Mouse (Mus musculus) hindbrain, embryonic 11.5 days (tissue): ENCODE measurements around the gene Med9. TPM values are rescaled to one million over a fixed set of nuclear protein-coding genes. Genes with fewer than 3 reads are reported as not detected.
"Not testable (repeated sequence)": the region's sequence is repeated elsewhere in the genome, so short reads cannot be mapped to it uniquely, and the experiment has no call there.

Source experiments
- ATAC-seq: fragments of 200-750 bp; cut with Nextera tagmentation; 2 replicates; pipeline ENCODE4 v1.8.0; 2017; ENCODE audit warnings: mild to moderate bottlenecking, moderate TSS enrichment, moderate library complexity; ENCODE audit not compliant: low FRiP score
- DNase-seq: peaks from one replicate; pipeline ENCODE4 v3.0.0-alpha.2; 2015; ENCODE audit warnings: low spot score
- H3K27ac ChIP-seq: fragments of 300-500 bp; sonication (generic); 2 replicates; pipeline ENCODE4 v1.5.1; 2014; ENCODE audit warnings: mild to moderate bottlenecking, low read depth, low read length
- H3K27me3 ChIP-seq: fragments of 300-500 bp; sonication (generic); 2 replicates; pipeline ENCODE4 v1.6.1; 2014; ENCODE audit warnings: mild to moderate bottlenecking, low read length, moderate library complexity, mixed read lengths; ENCODE audit not compliant: control insufficient read depth, insufficient read depth
- H3K36me3 ChIP-seq: fragments of 300-500 bp; sonication (generic); 2 replicates; pipeline ENCODE4 v1.6.1; 2014; ENCODE audit warnings: mild to moderate bottlenecking, low read length, moderate library complexity, mixed read lengths; ENCODE audit not compliant: control insufficient read depth, insufficient read depth
- H3K4me1 ChIP-seq: fragments of 300-500 bp; sonication (generic); replicated peaks from 2 replicates; pipeline ENCODE4 v1.6.1; 2014; ENCODE audit warnings: low read length, mixed read lengths; ENCODE audit not compliant: control insufficient read depth, insufficient read depth
- H3K4me2 ChIP-seq: fragments of 300-500 bp; sonication (generic); replicated peaks from 2 replicates; pipeline ENCODE4 v1.6.1; 2014; ENCODE audit warnings: mild to moderate bottlenecking, low read depth, low read length
- H3K4me3 ChIP-seq: fragments of 300-500 bp; sonication (generic); 2 replicates; pipeline ENCODE4 v1.5.1; 2014; ENCODE audit warnings: low read depth, low read length
- H3K9ac ChIP-seq: fragments of 300-500 bp; sonication (generic); 2 replicates; pipeline ENCODE4 v1.6.1; 2014; ENCODE audit warnings: low read depth, low read length
- H3K9me3 ChIP-seq: fragments of 300-500 bp; sonication (generic); 2 replicates; pipeline ENCODE4 v1.6.1; 2016; ENCODE audit warnings: low read length; ENCODE audit not compliant: control insufficient read depth
- WGBS: fragments of 180-500 bp; shearing (Covaris S2); extraction: QIAGEN DNeasy Blood & Tissue Kit; methylation state at CpG from one replicate; pipeline ENCODE4 v1.1.7; 2014; 5-methylcytosine and 5-hydroxymethylcytosine counted together
- polyA plus RNA-seq: library from polyadenylated mRNA; unstranded; fragments of >200 nt; fragmentation: Nextera tagmentation; extraction: Ambion mirVana; gene quantifications from 2 replicates; pipeline ENCODE4 v1.2.1, GENCODE M21; 2014

Med9 gene
- polyA plus RNA-seq, 1 experiment from 2014 or later: 40.1 TPM

GRCm38 (mm10) chr11:59937615-59938014 lies 10.4 kb upstream of the Med9 start:
- DNase-seq (no peak), ATAC-seq (no peak)
- Histone ChIP-seq H3K4me1 (no peaks in the 10 kb centered on the region), H3K27ac (no peak overlapping the region), H3K4me2 (no peak overlapping the region), H3K9me3 (no peaks in the 10 kb centered on the region), H3K4me3 (no peak overlapping the region), H3K36me3 (no peaks in the 10 kb centered on the region), H3K9ac (no peak overlapping the region), H3K27me3 (no peaks in the 10 kb centered on the region)
- 47% methylated on average over 2 of the region's 2 CpGs for WGBS

GRCm38 (mm10) chr11:59939821-59940220 lies 8.2 kb upstream of the Med9 start:
- ATAC-seq (no peak), DNase-seq (no peak)
- Histone ChIP-seq H3K27me3 (no peaks in the 10 kb centered on the region), H3K4me2 (no peak overlapping the region), H3K36me3 (no peaks in the 10 kb centered on the region), H3K9ac (no peak overlapping the region), H3K27ac (no peak overlapping the region), H3K9me3 (no peaks in the 10 kb centered on the region), H3K4me3 (no peak overlapping the region), H3K4me1 (no peaks in the 10 kb centered on the region)
- WGBS: 84% methylated on average over 1 of the region's 1 CpGs

- Histone ChIP-seq H3K9me3 (no peaks in the 10 kb centered on the region), H3K27me3 (no peaks in the 10 kb centered on the region), H3K4me1 (no peaks in the 10 kb centered on the region), H3K9ac (no peak overlapping the region), H3K4me3 (no peak overlapping the region), H3K4me2 (no peak overlapping the region), H3K36me3 (no peaks in the 10 kb centered on the region), H3K27ac (no peak overlapping the region)
- DNase-seq: no peak
- 66% methylated on average over 3 of the region's 3 CpGs for WGBS
- ATAC-seq: no peak
Measured at GRCm38 (mm10) chr11:59940645-59941044, 7.4 kb upstream of the Med9 start.

GRCm38 (mm10) chr11:59941391-59941790 lies 6.6 kb upstream of the Med9 start:
- WGBS: 41% methylated on average over 3 of the region's 3 CpGs
- H3K27ac ChIP-seq: no peak overlapping the region
- H3K36me3 ChIP-seq: no peaks in the 10 kb centered on the region
- H3K27me3 ChIP-seq: no peaks in the 10 kb centered on the region
- H3K4me2 ChIP-seq: no peak overlapping the region
- H3K9me3 ChIP-seq: no peaks in the 10 kb centered on the region
- no peak overlapping the region for H3K4me3 ChIP-seq
- ATAC-seq (no peak), DNase-seq (no peak)
- H3K4me1 ChIP-seq: no peaks in the 10 kb centered on the region
- H3K9ac ChIP-seq: no peak overlapping the region

- WGBS: 96% methylated on average over 8 of the region's 10 CpGs
- H3K4me1 ChIP-seq, H3K27me3 ChIP-seq, H3K27ac ChIP-seq, ATAC-seq, H3K4me3 ChIP-seq, H3K4me2 ChIP-seq, H3K9ac ChIP-seq, H3K36me3 ChIP-seq, H3K9me3 ChIP-seq, DNase-seq: not testable (repeated sequence)
Measured at GRCm38 (mm10) chr11:59944855-59945254, 3.2 kb upstream of the Med9 start.

GRCm38 (mm10) chr11:59948401-59948767 lies 378 bp downstream of the Med9 start:
- DNase-seq (no peak), ATAC-seq (peak; percentile 49)
- H3K9ac ChIP-seq: peak overlapping the region; percentile 99
- no peaks in the 10 kb centered on the region for H3K9me3 ChIP-seq
- no peaks in the 10 kb centered on the region for H3K27me3 ChIP-seq
- peak overlapping the region; percentile 94 for H3K4me3 ChIP-seq
- H3K36me3 ChIP-seq: no peaks in the 10 kb centered on the region
- peak overlapping the region; percentile 67 for H3K4me2 ChIP-seq
- H3K27ac ChIP-seq: peak overlapping the region; percentile 72
- 2% methylated on average over 16 of the region's 16 CpGs for WGBS
- H3K4me1 ChIP-seq: peaks cover 6% of the 10 kb centered on the region

- 90% methylated on average over 14 of the region's 14 CpGs for WGBS
- Histone ChIP-seq H3K27ac (no peak overlapping the region), H3K36me3 (no peaks in the 10 kb centered on the region), H3K9ac (no peak overlapping the region), H3K9me3 (no peaks in the 10 kb centered on the region), H3K4me1 (peaks cover 2% of the 10 kb centered on the region; the same call in 1 of the 2 replicates), H3K27me3 (no peaks in the 10 kb centered on the region), H3K4me2 (no peak overlapping the region), H3K4me3 (no peak overlapping the region)
- ATAC-seq (no peak), DNase-seq (no peak)
Measured at GRCm38 (mm10) chr11:59952892-59953291, 4.9 kb downstream of the Med9 start.

GRCm38 (mm10) chr11:59956749-59957148 lies 8.7 kb downstream of the Med9 start:
- H3K9ac ChIP-seq: no peak overlapping the region
- H3K4me2 ChIP-seq: no peak overlapping the region
- no peak overlapping the region for H3K4me3 ChIP-seq
- ATAC-seq: no peak
- no peak for DNase-seq
- no peaks in the 10 kb centered on the region for H3K36me3 ChIP-seq
- H3K27ac ChIP-seq: no peak overlapping the region
- H3K9me3 ChIP-seq: no peaks in the 10 kb centered on the region
- WGBS: 76% methylated on average over 6 of the region's 6 CpGs
- H3K27me3 ChIP-seq: no peaks in the 10 kb centered on the region
- H3K4me1 ChIP-seq: no peaks in the 10 kb centered on the region

- H3K4me1 ChIP-seq: peaks cover 8% of the 10 kb centered on the region; the same call in 1 of the 2 replicates
- ATAC-seq (no peak), DNase-seq (no peak)
- no peak overlapping the region for H3K4me3 ChIP-seq
- no peaks in the 10 kb centered on the region for H3K9me3 ChIP-seq
- peaks cover 15% of the 10 kb centered on the region for H3K27me3 ChIP-seq
- no peak overlapping the region for H3K4me2 ChIP-seq
- no peak overlapping the region for H3K9ac ChIP-seq
- 84% methylated on average over 4 of the region's 4 CpGs for WGBS
- H3K27ac ChIP-seq: no peak overlapping the region
- no peaks in the 10 kb centered on the region for H3K36me3 ChIP-seq
Measured at GRCm38 (mm10) chr11:59959453-59959852, 11.4 kb downstream of the Med9 start.
